Mouse (Mus musculus) lung, postnatal 36 days (tissue): ENCODE results near the gene Gstk1.

ENCODE experiments used
- DNase-seq: peaks from one replicate; pipeline ENCODE4 v3.0.0; 2022; ENCODE audit warnings: mixed read lengths

Gstk1 gene

GRCm38 (mm10) chr6:42245711-42246353 is at the start of gene Gstk1:
Gene Gstk1, plus strand, starts transcription at chr6:42245935.
- peak; percentile 94 for DNase-seq

DNA sequence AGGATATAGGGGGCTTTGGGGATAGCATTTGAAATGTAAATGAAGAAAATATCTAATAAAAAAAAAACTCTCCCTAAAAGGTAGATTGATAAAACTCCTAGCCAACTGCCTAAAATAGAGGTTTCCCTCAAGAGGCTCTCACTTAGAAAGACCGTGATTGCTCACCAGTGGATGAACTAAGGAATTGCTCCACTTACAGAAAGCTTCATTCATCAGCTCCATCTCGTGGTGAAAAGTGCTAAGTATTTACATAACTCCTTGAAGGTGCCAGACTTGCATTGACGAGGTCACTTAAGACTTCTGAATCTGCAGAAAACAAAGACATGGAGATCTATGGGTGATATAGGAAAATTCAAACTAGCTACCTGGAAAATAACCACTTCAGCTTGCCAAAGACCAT is 48.0 kb upstream of the Gstk1 start:
- peak; percentile 23 for DNase-seq

- DNase-seq = no peak
Measured at GRCm38 (mm10) chr6:42199498-42199897, 46.2 kb upstream of the Gstk1 start.

DNA sequence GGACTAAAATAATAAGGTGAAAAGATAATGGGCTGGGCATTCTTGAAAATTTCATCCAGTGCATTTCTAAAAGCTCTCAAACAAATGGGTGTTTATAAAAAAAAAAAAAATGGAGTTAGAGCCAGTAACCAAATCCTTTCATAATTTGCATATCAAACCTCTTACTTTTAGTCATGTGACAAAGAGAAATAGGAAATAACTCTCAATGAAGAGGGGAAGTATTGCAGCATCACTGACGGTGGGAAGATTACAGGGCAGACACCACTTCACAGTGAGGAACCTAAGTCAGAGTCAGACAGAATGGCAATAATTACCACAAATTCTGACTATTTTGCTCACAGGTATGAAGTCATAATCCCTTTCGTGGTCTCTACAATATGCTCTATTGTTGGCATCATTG is 30.7 kb upstream of the Gstk1 start, which contains the start of gene Tas2r144:
Tas2r144 (plus strand) TSS at position 301 of the 400 bp plus-strand sequence.
- no peak for DNase-seq

DNA sequence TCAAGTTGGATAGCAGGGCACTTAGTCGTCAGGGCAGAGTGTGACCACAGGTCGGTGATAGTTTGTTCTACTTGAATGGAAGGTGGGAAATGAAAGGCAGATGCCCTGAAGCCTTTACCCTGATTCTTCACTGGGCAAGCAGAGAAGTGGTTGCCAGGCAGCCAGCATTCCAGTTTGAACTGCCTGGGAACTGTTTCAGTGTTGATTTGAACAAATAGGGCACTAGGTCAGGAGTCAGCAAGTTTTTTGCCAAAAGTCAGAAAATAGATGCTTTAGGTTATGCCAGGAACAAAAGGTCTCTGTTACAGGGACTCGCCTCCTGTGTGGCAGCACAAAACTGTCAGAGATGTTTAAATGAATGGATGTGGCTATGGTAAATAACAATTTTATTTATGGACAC is 23.4 kb upstream of the Gstk1 start:
- no peak for DNase-seq

GRCm38 (mm10) chr6:42225046-42225445 is 20.7 kb upstream of the Gstk1 start:
- DNase-seq = no peak

GRCm38 (mm10) chr6:42227240-42228101 is 18.3 kb upstream of the Gstk1 start:
- DNase-seq = peak; percentile 87

DNA sequence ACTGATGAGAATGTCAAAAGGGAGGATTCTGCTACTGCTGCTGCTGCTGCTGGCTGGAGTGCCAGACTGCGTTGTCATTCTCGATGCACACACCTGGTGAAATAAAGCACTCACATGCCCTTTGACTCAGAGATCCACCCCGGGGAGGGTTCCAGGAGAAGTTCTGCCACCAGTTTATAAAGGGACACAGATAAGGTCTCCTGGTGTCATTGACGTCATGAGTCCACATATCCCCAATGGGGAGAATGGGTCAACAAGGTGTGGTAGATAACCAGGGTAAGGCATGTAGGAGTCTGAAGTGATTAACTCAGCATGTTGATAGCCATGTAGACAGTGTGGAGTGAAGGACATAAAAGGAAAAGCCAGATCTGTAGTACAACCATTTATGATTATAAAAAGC is 16.1 kb upstream of the Gstk1 start:
- DNase-seq = no peak

- DNase-seq = no peak
Measured at GRCm38 (mm10) chr6:42231191-42231590, 14.5 kb upstream of the Gstk1 start.

DNA sequence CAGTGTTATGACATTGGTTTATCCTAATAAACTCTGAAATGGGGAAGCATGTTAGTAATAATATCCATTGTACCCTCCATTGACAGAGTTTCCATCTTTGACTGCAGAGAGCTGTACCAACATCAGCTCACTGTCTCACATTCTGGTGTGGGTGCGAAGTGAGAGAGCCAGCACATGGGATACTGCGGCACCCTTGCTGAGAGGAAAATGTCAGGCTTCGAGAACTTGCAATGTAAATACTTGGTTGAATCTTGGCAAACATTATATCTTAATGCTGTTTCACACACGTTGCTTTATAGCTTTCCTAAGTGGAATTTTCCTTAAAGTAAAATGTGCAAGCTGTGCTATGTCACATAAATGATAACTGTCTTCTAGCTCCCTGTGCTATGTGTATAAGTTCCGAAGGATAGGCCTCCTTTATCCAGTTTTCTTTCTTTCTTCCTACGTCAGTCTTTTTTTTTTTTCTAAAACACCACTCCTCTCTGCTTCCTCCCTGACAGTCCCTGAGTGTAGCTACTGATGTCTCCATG is 8.4 kb upstream of the Gstk1 start:
- no peak for DNase-seq

- peak; percentile 75 for DNase-seq
Measured at GRCm38 (mm10) chr6:42241311-42242045, 4.3 kb upstream of the Gstk1 start.

GRCm38 (mm10) chr6:42247173-42247572 is 1.4 kb downstream of the Gstk1 start:
- peak; percentile 61 for DNase-seq

- no peak for DNase-seq
Measured at GRCm38 (mm10) chr6:42247981-42248380, 2.2 kb downstream of the Gstk1 start.

GRCm38 (mm10) chr6:42251791-42252190 is 6.1 kb downstream of the Gstk1 start:
- no peak for DNase-seq

DNA sequence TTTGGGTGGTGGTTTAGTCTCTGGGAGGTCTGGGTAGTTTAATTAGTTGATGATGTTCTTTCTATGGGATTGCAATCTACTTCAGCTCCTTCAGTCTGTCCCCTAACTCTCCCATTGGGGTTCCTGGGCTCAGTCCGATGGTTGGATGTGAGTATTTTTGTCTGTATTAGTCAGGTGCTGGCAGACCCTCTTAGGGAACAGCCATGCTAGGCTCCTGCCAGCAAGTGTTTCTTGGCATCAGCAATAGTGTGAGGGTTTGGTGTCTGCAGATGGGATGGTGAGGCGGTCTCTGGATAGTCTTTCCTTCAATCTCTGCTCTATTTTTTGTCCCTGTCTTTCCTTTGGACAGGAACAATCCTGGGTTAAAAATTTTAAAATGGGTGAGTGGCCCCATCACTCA is 7.4 kb downstream of the Gstk1 start:
- DNase-seq = no peak

- DNase-seq = peak; percentile 85
Measured at GRCm38 (mm10) chr6:42257303-42257863, 11.6 kb downstream of the Gstk1 start.

DNA sequence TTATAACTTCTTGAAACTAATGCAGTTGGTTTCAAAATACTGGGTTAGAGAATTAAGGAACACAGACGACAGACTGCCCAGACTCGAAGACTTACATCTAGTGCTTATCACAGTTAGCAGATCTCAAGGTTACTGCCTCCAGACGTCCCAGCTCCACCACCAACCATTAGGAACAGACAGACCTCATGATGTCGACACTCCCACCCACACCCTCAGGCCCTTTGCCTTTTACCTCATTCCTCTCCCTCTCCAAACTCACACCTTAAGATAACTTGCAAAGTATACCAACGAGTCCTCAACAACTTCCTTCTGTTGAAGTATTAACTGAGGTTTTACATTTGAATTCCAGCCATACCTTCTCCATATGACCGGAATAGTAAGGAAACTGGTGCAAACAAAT is 14.7 kb downstream of the Gstk1 start:
- DNase-seq = peak; percentile 72

DNA sequence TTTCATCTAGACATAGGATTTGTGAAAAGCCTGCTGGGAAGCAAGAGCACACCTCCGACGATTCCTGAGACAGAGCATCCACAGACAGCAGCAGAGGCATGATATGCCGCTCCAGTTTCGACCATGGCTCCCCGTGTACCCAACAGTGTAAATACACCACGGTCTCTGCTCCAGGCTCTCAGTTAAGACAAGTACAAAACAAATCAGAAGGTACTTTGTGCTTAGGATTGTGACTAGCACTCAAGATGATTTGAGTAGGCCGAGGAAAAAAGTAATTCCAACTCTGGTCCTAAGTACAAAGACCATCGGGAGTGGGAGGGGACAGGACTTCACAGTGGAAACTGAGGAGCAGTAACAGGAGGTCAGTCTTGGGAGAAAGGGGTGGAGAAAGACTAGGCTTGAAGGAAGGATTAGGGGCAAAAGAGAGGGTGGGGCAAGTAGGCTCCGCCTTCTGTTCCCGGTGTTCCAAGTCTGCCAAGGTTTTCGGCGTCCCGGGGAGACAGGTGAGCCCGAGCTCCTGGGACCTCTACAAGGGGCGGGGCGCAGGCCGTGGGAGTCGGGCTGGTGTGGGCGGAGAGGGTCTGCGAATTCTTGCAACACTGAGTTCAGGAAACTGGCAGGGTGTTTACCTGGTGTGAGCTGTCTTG is 15.9 kb downstream of the Gstk1 start, which contains the start of gene Tmem139:
Tmem139 (plus strand) TSS at position 447 of the 647 bp plus-strand sequence.
- peak; percentile 87 for DNase-seq

- peak; percentile 99 for DNase-seq
Measured at GRCm38 (mm10) chr6:42264626-42265312, 19.0 kb downstream of the Gstk1 start, which contains the start of gene Casp2. Gene Casp2, plus strand, starts transcription at chr6:42264985.

- DNase-seq = peak; percentile 42
Measured at GRCm38 (mm10) chr6:42265391-42266330, 19.9 kb downstream of the Gstk1 start.
